Mouse (Mus musculus) midbrain, embryonic 11.5 days (tissue): ENCODE measurements around the gene Tmem160. TPM values are rescaled to one million over a fixed set of nuclear protein-coding genes. Genes with fewer than 3 reads are reported as not detected.

ENCODE experiments used
- ATAC-seq: fragments of 200-750 bp; cut with Nextera tagmentation; 2 replicates; pipeline ENCODE4 v1.8.0; 2017; ENCODE audit warnings: moderate TSS enrichment, moderate library complexity; ENCODE audit not compliant: low FRiP score
- DNase-seq: peaks from one replicate; pipeline ENCODE4 v3.0.0; 2015; ENCODE audit warnings: low spot score; ENCODE audit errors: missing footprints
- H3K27ac ChIP-seq: fragments of 300-500 bp; sonication (generic); 2 replicates; pipeline ENCODE4 v1.5.1; 2014; ENCODE audit warnings: low read depth, low read length
- H3K27me3 ChIP-seq: fragments of 300-500 bp; sonication (generic); 2 replicates; pipeline ENCODE4 v1.6.1; 2014; ENCODE audit warnings: mild to moderate bottlenecking, low read length, moderate library complexity, mixed read lengths; ENCODE audit not compliant: control insufficient read depth, insufficient read depth
- H3K36me3 ChIP-seq: fragments of 300-500 bp; sonication (generic); 2 replicates; pipeline ENCODE4 v1.6.1; 2014; ENCODE audit warnings: mild to moderate bottlenecking, low read length, moderate library complexity, mixed read lengths; ENCODE audit not compliant: control insufficient read depth, insufficient read depth
- H3K4me1 ChIP-seq: fragments of 300-500 bp; sonication (generic); 2 replicates; pipeline ENCODE4 v1.6.1; 2014; ENCODE audit warnings: low read length; ENCODE audit not compliant: control insufficient read depth, insufficient read depth
- H3K4me2 ChIP-seq: fragments of 300-500 bp; sonication (generic); 2 replicates; pipeline ENCODE4 v1.6.1; 2014; ENCODE audit warnings: mild to moderate bottlenecking, moderate library complexity
- H3K4me3 ChIP-seq: fragments of 300-500 bp; sonication (generic); 2 replicates; pipeline ENCODE4 v1.5.1; 2014; ENCODE audit warnings: low read depth, low read length
- H3K9ac ChIP-seq: fragments of 300-500 bp; sonication (generic); 2 replicates; pipeline ENCODE4 v1.6.1; 2014; ENCODE audit warnings: low read length
- H3K9me3 ChIP-seq: fragments of 300-500 bp; sonication (generic); 2 replicates; pipeline ENCODE4 v1.6.1; 2016; ENCODE audit warnings: low read length; ENCODE audit not compliant: control insufficient read depth
- WGBS: fragments of 180-500 bp; shearing (Covaris S2); extraction: QIAGEN DNeasy Blood & Tissue Kit; methylation state at CpG from one replicate; pipeline ENCODE4 v1.1.7; 2014; 5-methylcytosine and 5-hydroxymethylcytosine counted together
- polyA plus RNA-seq: library from polyadenylated mRNA; unstranded; fragments of >200 nt; fragmentation: Nextera tagmentation; extraction: Ambion mirVana; gene quantifications from 2 replicates; pipeline ENCODE4 v1.2.1, GENCODE M21; 2014

Gene Tmem160
- polyA plus RNA-seq: 40.0 and 49.2 TPM in 2 replicates

DNA sequence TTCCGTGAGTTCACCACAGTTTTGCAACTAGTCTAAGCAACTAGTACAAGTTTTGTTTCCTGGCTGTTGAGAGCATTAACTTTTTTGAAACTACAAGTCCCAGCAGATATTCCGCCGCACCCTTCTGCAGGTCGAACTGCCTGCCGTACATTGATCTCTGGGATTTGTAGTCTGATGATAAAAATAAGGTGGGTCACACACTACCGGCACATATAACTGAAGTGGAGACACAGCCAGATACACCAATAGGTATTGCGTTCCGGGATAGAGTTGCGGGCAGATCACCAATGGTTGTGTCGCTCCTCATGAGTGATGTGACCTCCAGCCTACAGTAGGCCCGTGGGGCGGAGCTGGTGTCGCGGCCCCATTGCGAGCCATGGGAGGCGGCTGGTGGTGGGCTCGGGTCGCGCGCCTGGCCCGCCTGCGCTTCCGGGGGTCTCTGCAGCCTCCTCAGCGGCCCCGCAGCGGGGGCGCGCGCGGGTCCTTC is at the start of gene Tmem160:
TSS of gene Tmem160 (plus strand) at position 193 of the 487 bp plus-strand sequence.
- H3K36me3 ChIP-seq: no peaks in the 10 kb centered on the region
- peak within 1 kb of the TSS; percentile 76 for H3K9ac ChIP-seq
- H3K4me1 ChIP-seq: no peaks in the 10 kb centered on the region
- DNase-seq (peak; percentile 96), ATAC-seq (peak; percentile 96)
- peak within 1 kb of the TSS; percentile 76 for H3K4me3 ChIP-seq
- peak within 1 kb of the TSS; percentile 93 for H3K4me2 ChIP-seq
- no peaks in the 10 kb centered on the region for H3K27me3 ChIP-seq
- no peak within 1 kb of the TSS for H3K27ac ChIP-seq
- H3K9me3 ChIP-seq: no peaks in the 10 kb centered on the region
- 1% methylated on average over 30 of the region's 30 CpGs for WGBS

DNA sequence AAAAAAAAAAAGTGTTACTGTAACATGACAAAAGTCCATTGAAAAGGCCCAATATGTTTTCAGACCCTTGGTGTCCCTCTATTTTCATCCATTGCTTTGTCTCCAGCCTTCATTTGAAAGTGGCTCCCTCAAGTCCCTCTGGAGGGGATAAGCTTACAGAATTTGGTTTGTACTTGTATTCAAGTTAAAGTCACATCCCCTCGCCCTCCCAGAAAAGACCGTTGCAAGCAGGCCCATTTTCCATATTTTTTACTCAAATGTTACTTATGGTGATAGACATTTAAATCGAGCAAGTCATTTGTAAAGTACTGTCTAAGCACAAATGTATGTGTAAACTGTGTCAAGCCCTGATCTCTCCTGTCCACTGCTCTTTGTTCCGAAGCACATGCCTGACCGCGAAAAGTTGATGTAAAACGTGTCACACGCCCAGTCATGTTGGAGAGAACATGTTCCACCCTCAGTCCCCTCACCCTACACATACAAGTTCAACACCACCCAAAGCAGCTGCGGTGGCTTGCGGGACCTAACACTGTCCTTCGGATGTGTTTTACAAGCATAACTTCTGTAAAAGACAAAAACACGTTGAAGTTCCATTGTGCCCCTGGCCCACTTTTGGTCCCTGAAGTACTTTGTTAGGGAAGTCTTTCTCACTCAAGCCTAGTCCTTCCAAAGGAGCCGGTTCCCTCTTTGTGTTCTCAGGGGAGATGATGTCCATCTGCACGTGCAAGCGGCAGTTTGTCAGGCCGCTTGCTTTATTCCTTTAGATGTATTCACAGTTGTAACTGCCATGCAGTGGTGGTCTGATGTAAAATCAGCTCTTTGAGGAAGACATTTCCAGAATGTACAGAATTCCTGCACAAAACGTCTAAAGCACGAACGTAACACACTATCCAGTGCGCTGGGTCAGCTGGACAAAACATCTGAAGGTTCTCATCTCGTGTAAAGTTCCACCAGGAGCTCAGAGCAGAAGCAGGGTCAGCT is 49.3 kb upstream of the Tmem160 start:
- peak overlapping the region; percentile 100 for H3K27ac ChIP-seq
- no peaks in the 10 kb centered on the region for H3K9me3 ChIP-seq
- no peaks in the 10 kb centered on the region for H3K27me3 ChIP-seq
- DNase-seq (peak; percentile 92), ATAC-seq (no peak)
- H3K4me3 ChIP-seq: peak overlapping the region; percentile 89
- no peaks in the 10 kb centered on the region for H3K36me3 ChIP-seq
- 45% methylated on average over 21 of the region's 21 CpGs for WGBS
- peak overlapping the region; percentile 96 for H3K4me2 ChIP-seq
- H3K9ac ChIP-seq: peak overlapping the region; percentile 100
- peaks cover 29% of the 10 kb centered on the region for H3K4me1 ChIP-seq

DNA sequence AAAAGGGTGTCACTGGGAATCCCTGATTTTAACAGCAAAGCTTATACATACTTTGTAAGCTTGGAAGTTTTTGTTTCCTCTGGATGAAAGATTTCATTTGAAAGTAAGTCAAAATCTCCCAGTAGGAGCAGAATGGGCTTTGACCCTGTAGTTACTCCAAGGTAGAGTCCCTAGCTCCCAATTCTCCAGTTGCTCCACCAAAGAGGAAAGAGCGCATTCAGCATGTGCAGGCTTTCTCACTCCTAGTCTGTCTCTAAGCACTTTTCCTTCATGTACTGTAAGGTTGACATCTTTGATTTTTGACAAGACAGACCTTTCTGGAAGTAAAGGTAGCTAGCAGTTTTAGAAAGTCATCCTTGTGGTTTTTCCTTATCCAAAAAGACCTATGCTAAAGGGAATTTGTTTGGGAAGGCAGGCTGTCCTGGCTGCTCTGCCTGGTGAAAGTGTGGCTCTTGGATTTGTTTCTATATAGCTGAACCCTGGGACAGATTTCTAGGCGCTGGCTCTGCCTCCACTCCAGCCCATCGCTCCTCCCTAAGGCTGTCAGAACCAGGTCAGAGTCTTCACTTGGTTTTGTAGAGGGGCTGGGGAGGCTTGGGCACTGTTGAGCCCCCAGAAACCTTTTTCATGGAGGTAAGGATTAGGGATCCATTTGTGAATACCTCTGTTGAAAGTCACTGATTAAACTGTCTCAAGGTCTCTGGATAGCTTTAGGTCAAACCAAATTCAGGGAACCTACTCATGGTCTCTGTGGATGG is 48.1 kb upstream of the Tmem160 start:
- WGBS: 77% methylated on average over 3 of the region's 3 CpGs
- DNase-seq (no peak), ATAC-seq (no peak)
- Histone ChIP-seq H3K9me3 (no peaks in the 10 kb centered on the region), H3K36me3 (no peaks in the 10 kb centered on the region), H3K4me2 (no peak overlapping the region; the same call in 1 of the 2 replicates), H3K9ac (peak overlapping the region; percentile 39), H3K27ac (0 out of 2 replicates have a peak overlapping the region, but pooled peaks have one; percentile 3), H3K4me3 (no peak overlapping the region), H3K4me1 (peaks cover 23% of the 10 kb centered on the region), H3K27me3 (no peaks in the 10 kb centered on the region)

- no peaks in the 10 kb centered on the region for H3K27me3 ChIP-seq
- no peak for ATAC-seq
- H3K4me1 ChIP-seq: peaks cover 23% of the 10 kb centered on the region
- H3K4me2 ChIP-seq: no peak overlapping the region
- H3K36me3 ChIP-seq: no peaks in the 10 kb centered on the region
- H3K27ac ChIP-seq: 0 out of 2 replicates have a peak overlapping the region, but pooled peaks have one; percentile 3
- no peaks in the 10 kb centered on the region for H3K9me3 ChIP-seq
- 84% methylated on average over 2 of the region's 2 CpGs for WGBS
- H3K9ac ChIP-seq: peak overlapping the region; percentile 39
- DNase-seq: no peak
- H3K4me3 ChIP-seq: no peak overlapping the region
Measured at GRCm38 (mm10) chr7:16405073-16405455, 47.5 kb upstream of the Tmem160 start.

DNA sequence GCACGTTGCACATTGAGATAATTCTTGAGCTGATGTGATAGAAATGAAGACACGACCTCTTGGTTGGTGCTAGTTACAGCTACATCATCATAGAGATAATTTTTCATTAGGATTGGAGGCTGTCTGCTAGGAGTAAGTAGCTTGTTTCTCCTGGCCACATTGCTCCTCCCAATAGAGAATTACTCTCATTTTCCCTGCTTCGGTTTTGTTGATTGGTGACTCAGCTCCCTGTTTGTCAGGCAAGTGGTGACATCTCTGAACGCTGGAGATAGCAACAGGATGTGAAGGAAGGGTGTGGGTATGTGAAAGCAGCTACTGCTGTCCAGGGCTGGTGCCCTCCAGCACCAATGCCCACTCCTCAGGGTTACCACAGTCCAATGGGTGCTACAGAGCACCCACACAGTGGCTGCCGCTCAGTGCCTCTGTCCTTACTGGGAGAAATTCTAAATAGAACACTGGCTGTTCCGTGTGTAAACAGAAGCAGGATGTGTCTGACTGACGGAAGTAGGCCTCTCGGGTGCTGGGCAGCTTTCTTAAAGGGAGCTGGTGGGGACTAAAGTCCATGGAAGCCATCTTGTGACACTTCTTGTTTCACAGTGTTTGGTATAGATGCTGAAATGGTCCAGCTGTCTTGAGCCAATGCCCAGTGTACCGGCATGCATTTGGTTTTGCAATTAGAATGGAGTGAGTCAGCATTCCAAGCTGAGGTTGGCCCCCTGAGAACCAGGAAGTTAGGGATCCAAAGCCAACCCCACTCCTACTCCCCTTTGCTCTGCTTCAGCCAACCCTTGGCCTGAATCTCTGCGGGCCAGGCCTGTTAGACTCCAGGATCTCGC is 46.8 kb upstream of the Tmem160 start:
- H3K4me1 ChIP-seq: peaks cover 23% of the 10 kb centered on the region
- H3K27me3 ChIP-seq: no peaks in the 10 kb centered on the region
- ATAC-seq: no peak
- 0 out of 2 replicates have a peak overlapping the region, but pooled peaks have one; percentile 2 for H3K4me2 ChIP-seq
- no peak for DNase-seq
- H3K36me3 ChIP-seq: no peaks in the 10 kb centered on the region
- H3K27ac ChIP-seq: peak overlapping the region; percentile 35; the same call in 1 of the 2 replicates
- 84% methylated on average over 11 of the region's 11 CpGs for WGBS
- no peaks in the 10 kb centered on the region for H3K9me3 ChIP-seq
- H3K4me3 ChIP-seq: no peak overlapping the region
- peak overlapping the region; percentile 39 for H3K9ac ChIP-seq

GRCm38 (mm10) chr7:16406978-16407377 is 45.6 kb upstream of the Tmem160 start:
- DNase-seq (no peak), ATAC-seq (no peak)
- H3K4me2 ChIP-seq: no peak overlapping the region
- H3K27me3 ChIP-seq: no peaks in the 10 kb centered on the region
- peaks cover 2% of the 10 kb centered on the region; the same call in 1 of the 2 replicates for H3K36me3 ChIP-seq
- no peaks in the 10 kb centered on the region for H3K9me3 ChIP-seq
- 93% methylated on average over 3 of the region's 3 CpGs for WGBS
- no peak overlapping the region for H3K9ac ChIP-seq
- no peak overlapping the region for H3K27ac ChIP-seq
- peaks cover 23% of the 10 kb centered on the region for H3K4me1 ChIP-seq
- no peak overlapping the region for H3K4me3 ChIP-seq

- Histone ChIP-seq H3K9ac (no peak overlapping the region), H3K4me3 (no peak overlapping the region), H3K4me2 (no peak overlapping the region), H3K27ac (no peak overlapping the region), H3K27me3 (no peaks in the 10 kb centered on the region), H3K4me1 (peaks cover 16% of the 10 kb centered on the region), H3K36me3 (peaks cover 2% of the 10 kb centered on the region; the same call in 1 of the 2 replicates), H3K9me3 (no peaks in the 10 kb centered on the region)
- ATAC-seq: no peak
- 95% methylated on average over 5 of the region's 5 CpGs for WGBS
- no peak for DNase-seq
Measured at GRCm38 (mm10) chr7:16411100-16411499, 41.5 kb upstream of the Tmem160 start.

- Histone ChIP-seq H3K36me3 (peaks cover 11% of the 10 kb centered on the region; the same call in 1 of the 2 replicates), H3K4me1 (peaks cover 16% of the 10 kb centered on the region), H3K9ac (no peak overlapping the region), H3K27ac (peak overlapping the region; percentile 38; the same call in 1 of the 2 replicates), H3K9me3 (no peaks in the 10 kb centered on the region), H3K4me3 (no peak overlapping the region), H3K27me3 (no peaks in the 10 kb centered on the region), H3K4me2 (no peak overlapping the region)
- no peak for DNase-seq
- peak; percentile 43; the same call in 1 of the 2 replicates for ATAC-seq
- WGBS: 82% methylated on average over 8 of the region's 8 CpGs
Measured at GRCm38 (mm10) chr7:16412220-16412896, 40.2 kb upstream of the Tmem160 start.
